Mouse (Mus musculus) C2C12 (cell line): ENCODE results near the gene Cbx7.

Experiments
- CEBPB ChIP-seq: IDR thresholded peaks from one replicate; pipeline ENCODE4 v1.6.1; 2011; ENCODE audit warnings: low read depth, mild to moderate bottlenecking, control low read depth, moderate library complexity
- CTCF ChIP-seq: IDR thresholded peaks from one replicate; pipeline ENCODE4 v1.5.1; 2011; ENCODE audit not compliant: control insufficient read depth, insufficient read depth, insufficient read length
- FOSL1 ChIP-seq: IDR thresholded peaks from one replicate; pipeline ENCODE4 v1.8.0; 2011; ENCODE audit warnings: mild to moderate bottlenecking, low read length; ENCODE audit not compliant: poor library complexity, insufficient read depth, severe bottlenecking
- MAX ChIP-seq: IDR thresholded peaks from one replicate; pipeline ENCODE4 v1.6.1; 2011; ENCODE audit warnings: mild to moderate bottlenecking, control low read depth
- MYOG ChIP-seq: IDR thresholded peaks from one replicate; pipeline ENCODE4 v1.6.1; 2011; ENCODE audit not compliant: control insufficient read depth, insufficient read length; ENCODE audit errors: extremely low read depth
- USF1 ChIP-seq: IDR thresholded peaks from one replicate; pipeline ENCODE4 v1.6.1; 2011; ENCODE audit warnings: low read depth, mild to moderate bottlenecking, control low read depth, moderate library complexity

- TF ChIP-seq USF1 (no peak), CTCF (no peak), MAX (no peak), CEBPB (no peak), FOSL1 (no peak), MYOG (no peak)
Observed at GRCm38 (mm10) chr15:79913761-79914346, 57.1 kb downstream of the Cbx7 start.
